Mouse (Mus musculus) kidney, embryonic 14.5 days (tissue): ENCODE measurements at regions not wholly inside any gene's neighbourhood (a gene's known extent, or its start where the extent isn't known, plus 50 kb on each side); places are given as distances from the start of the nearest gene placed in this dataset.
"Not testable (repeated sequence)": the region's sequence is repeated elsewhere in the genome, so short reads cannot be mapped to it uniquely, and the experiment has no call there.

Experiments used
- ATAC-seq: fragments of 200-750 bp; cut with Nextera tagmentation; 2 replicates; pipeline ENCODE4 v1.8.0; 2017; ENCODE audit warnings: moderate number of reproducible peaks, mild to moderate bottlenecking, moderate TSS enrichment, moderate library complexity; ENCODE audit not compliant: low FRiP score, low TSS enrichment
- H3K27ac ChIP-seq: fragments of 300-500 bp; sonication (generic); 2 replicates; pipeline ENCODE4 v1.5.1; 2014; ENCODE audit warnings: low read depth, mild to moderate bottlenecking, low read length, moderate library complexity, mixed read lengths
- H3K27me3 ChIP-seq: fragments of 300-500 bp; sonication (generic); 2 replicates; pipeline ENCODE4 v1.6.1; 2014; ENCODE audit warnings: mild to moderate bottlenecking, low read length; ENCODE audit not compliant: control insufficient read depth, insufficient read depth
- H3K36me3 ChIP-seq: fragments of 300-500 bp; sonication (generic); 2 replicates; pipeline ENCODE4 v1.6.1; 2014; ENCODE audit warnings: low read length, mixed read lengths; ENCODE audit not compliant: control insufficient read depth, insufficient read depth
- H3K4me1 ChIP-seq: fragments of 300-500 bp; sonication (generic); 2 replicates; pipeline ENCODE4 v1.6.1; 2014; ENCODE audit warnings: low read length, mixed read lengths; ENCODE audit not compliant: control insufficient read depth, insufficient read depth
- H3K4me2 ChIP-seq: fragments of 300-500 bp; sonication (generic); replicated peaks from 2 replicates; pipeline ENCODE4 v1.6.1; 2014; ENCODE audit warnings: low read depth, mild to moderate bottlenecking, low read length
- H3K4me3 ChIP-seq: fragments of 300-500 bp; sonication (generic); 2 replicates; pipeline ENCODE4 v1.5.1; 2014; ENCODE audit warnings: mild to moderate bottlenecking, low read length
- H3K9ac ChIP-seq: fragments of 300-500 bp; sonication (generic); 2 replicates; pipeline ENCODE4 v1.6.1; 2014; ENCODE audit warnings: low read depth, mild to moderate bottlenecking, low read length, moderate library complexity
- H3K9me3 ChIP-seq: fragments of 300-500 bp; sonication (generic); 2 replicates; pipeline ENCODE4 v1.6.1; 2016; ENCODE audit warnings: low read length; ENCODE audit not compliant: control insufficient read depth
- WGBS: fragments of 180-500 bp; shearing (Covaris S2); extraction: QIAGEN DNeasy Blood & Tissue Kit; methylation state at CpG from one replicate; pipeline ENCODE4 v1.1.7; 2014; 5-methylcytosine and 5-hydroxymethylcytosine counted together

GRCm38 (mm10) chr8:17888598-17888997 is 1089.5 kb downstream of the Defb40 start:
- not testable (repeated sequence) for H3K27me3 ChIP-seq, H3K9me3 ChIP-seq, H3K4me3 ChIP-seq, H3K9ac ChIP-seq, H3K4me1 ChIP-seq, ATAC-seq, H3K4me2 ChIP-seq, H3K27ac ChIP-seq, H3K36me3 ChIP-seq
- WGBS, result 54% methylated on average over 5 of the region's 5 CpGs

- no peak for ATAC-seq
- H3K4me3 ChIP-seq, result no peak overlapping the region
Measured at GRCm38 (mm10) chr8:17863388-17863787, 1114.7 kb downstream of the Defb40 start.

More at GRCm38 (mm10) chr8:17863388-17863787, 1114.7 kb downstream of the Defb40 start:
- 83% methylated on average over 2 of the region's 2 CpGs for WGBS
- H3K27ac ChIP-seq, result no peak overlapping the region
- H3K27me3 ChIP-seq, result no peaks in the 10 kb centered on the region
- H3K4me2 ChIP-seq, result no peak overlapping the region
- H3K4me1 ChIP-seq, result no peaks in the 10 kb centered on the region
- no peaks in the 10 kb centered on the region for H3K9me3 ChIP-seq
- no peaks in the 10 kb centered on the region for H3K36me3 ChIP-seq
- H3K9ac ChIP-seq, result no peak overlapping the region
